Mouse (Mus musculus): ENCODE results near the gene Luc7l2.

Gene Luc7l2

DNA sequence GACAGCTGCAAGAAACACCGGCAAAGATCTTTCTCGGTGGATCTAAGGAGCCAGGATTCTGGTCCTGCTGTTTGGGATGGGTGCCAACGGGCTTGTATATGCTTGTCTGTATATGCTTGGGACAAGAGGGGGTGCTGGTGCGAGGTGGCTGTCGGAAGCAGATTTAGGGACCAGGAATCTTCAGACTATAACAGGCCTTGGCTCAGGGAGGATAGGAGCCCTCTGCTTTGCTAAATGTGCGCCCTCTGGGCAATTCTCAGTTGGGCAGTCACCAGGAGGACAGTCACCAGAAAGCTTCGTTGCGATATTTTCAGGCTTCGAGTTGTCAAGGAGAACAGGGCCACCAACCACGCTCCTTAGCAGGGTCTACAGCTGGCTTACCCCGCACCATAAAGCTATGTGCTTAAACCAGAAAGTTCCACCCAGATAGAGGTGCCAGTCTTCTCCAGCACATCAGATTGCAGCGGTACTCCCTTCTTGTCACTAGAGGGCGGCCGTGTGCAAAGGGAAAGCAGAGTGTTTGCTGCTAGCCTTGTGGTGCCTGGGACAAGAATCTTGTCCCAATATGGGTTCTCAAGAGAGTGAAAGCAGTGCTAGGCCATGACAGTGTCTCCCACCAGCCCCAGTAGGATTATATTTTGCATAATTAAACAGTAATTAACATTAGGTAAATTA, 99.3 kb downstream of the Luc7l2 start:
- DNase-seq (ENCODE audit: low read depth, low spot score) = peak; percentile 83

Data from CD4-positive, CD25-positive, alpha-beta regulatory T cell, adult 2 months (primary cell).